Mouse (Mus musculus): ENCODE data around the gene Cx3cr1.

Gene Cx3cr1

DNA sequence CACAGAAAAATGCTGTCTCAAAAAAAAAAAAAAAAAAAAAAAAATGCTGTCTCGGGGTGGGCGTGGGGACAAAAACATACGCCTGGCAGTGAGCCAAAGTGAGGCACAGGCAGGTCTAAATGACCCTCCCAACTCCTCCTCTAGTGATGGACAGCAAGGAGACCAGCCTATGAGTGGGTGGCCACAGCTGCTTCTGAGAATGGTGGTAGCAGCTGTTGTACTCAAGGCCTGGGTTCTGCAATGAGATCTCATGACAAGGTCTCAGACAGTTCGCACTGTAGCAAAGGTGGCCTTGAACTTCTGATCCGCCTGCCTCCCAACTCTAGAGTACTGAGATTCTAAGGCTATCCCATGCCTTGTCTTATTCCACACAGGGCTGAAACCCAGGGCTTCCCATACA lies 128.3 kb downstream of the Cx3cr1 start:
- Histone ChIP-seq H3K9me3 (ENCODE audit: low read length) (no peaks in the 10 kb centered on the region), H3K4me1 (replicated peaks; ENCODE audit: low read depth, low read length) (peaks cover 73% of the 10 kb centered on the region), H3K4me3 (replicated peaks; ENCODE audit: low read length) (no peak overlapping the region), H3K27me3 (ENCODE audit: insufficient read depth, low read length) (peaks cover 6% of the 10 kb centered on the region), H3K36me3 (ENCODE audit: insufficient read depth, low read length) (no peaks in the 10 kb centered on the region)
- TF ChIP-seq CTCF (conservative IDR thresholded peaks at IDR 0.05; ENCODE audit: low read length) (no peak), NANOG (IDR thresholded peaks at IDR 0.05; ENCODE audit: borderline replicate concordance, low read length) (no peak), POU5F1 (IDR thresholded peaks at IDR 0.05; ENCODE audit: borderline replicate concordance, low read length) (no peak)

DNA sequence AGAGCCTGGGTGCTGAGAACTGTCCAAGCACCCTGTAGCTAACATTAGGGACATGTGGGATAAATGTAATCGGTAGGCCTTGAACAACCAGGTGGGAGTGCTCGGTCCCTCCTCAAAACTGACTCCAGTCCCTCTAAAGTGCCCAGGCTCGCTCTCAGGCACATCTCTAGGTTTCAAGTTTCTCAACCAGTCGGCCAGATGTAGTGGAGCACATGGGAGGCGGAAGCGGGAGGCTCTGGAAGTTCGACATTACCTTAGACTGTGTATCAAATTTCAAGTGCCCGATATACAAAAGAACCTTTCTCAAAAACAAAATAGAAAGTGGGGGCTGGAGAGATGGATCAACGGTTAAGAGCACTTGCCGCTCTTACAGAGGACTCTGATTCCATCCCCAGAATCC lies 130.0 kb downstream of the Cx3cr1 start:
- H3K27me3 ChIP-seq (ENCODE audit: insufficient read depth, low read length): peaks cover 6% of the 10 kb centered on the region
- TF ChIP-seq NANOG (IDR thresholded peaks at IDR 0.05; ENCODE audit: borderline replicate concordance, low read length) (no peak), CTCF (conservative IDR thresholded peaks at IDR 0.05; ENCODE audit: low read length) (no peak), POU5F1 (IDR thresholded peaks at IDR 0.05; ENCODE audit: borderline replicate concordance, low read length) (no peak)
- H3K36me3 ChIP-seq (ENCODE audit: insufficient read depth, low read length): peaks cover 4% of the 10 kb centered on the region
- no peak overlapping the region for H3K4me3 ChIP-seq (replicated peaks; ENCODE audit: low read length)
- peaks cover 77% of the 10 kb centered on the region for H3K4me1 ChIP-seq (replicated peaks; ENCODE audit: low read depth, low read length)
- no peaks in the 10 kb centered on the region for H3K9me3 ChIP-seq (ENCODE audit: low read length)

DNA sequence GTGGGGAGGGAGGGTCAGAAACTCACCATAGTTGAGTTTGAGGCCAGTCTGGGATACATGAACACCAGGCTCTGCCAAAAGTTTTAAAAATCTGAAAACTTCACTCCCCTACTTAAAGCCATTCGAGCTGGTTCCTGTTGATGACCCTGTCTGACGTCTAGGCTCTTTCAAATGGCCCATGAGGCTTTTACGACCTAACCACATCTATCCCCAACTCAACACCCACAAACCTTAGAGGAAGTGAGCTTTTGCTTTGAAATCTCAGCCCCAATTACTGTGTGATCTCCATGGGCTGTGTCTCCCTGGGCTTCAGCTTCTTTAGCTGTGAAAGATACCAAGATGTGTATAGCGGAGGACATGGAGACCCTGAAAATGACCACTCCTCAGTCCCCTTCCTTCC lies 131.2 kb downstream of the Cx3cr1 start:
- Histone ChIP-seq H3K9me3 (ENCODE audit: low read length) (no peaks in the 10 kb centered on the region), H3K4me3 (replicated peaks; ENCODE audit: low read length) (no peak overlapping the region), H3K27me3 (ENCODE audit: insufficient read depth, low read length) (peaks cover 6% of the 10 kb centered on the region), H3K36me3 (ENCODE audit: insufficient read depth, low read length) (peaks cover 8% of the 10 kb centered on the region), H3K4me1 (replicated peaks; ENCODE audit: low read depth, low read length) (peaks cover 78% of the 10 kb centered on the region)
- TF ChIP-seq CTCF (conservative IDR thresholded peaks at IDR 0.05; ENCODE audit: low read length) (no peak), NANOG (IDR thresholded peaks at IDR 0.05; ENCODE audit: borderline replicate concordance, low read length) (no peak), POU5F1 (IDR thresholded peaks at IDR 0.05; ENCODE audit: borderline replicate concordance, low read length) (no peak)

- Histone ChIP-seq H3K4me3 (replicated peaks; ENCODE audit: low read length) (peak within 1 kb of the TSS; percentile 89), H3K36me3 (ENCODE audit: insufficient read depth, low read length) (peaks cover 17% of the 10 kb centered on the region), H3K4me1 (replicated peaks; ENCODE audit: low read depth, low read length) (peaks cover 79% of the 10 kb centered on the region), H3K27me3 (ENCODE audit: insufficient read depth, low read length) (peaks cover 6% of the 10 kb centered on the region), H3K9me3 (ENCODE audit: low read length) (no peaks in the 10 kb centered on the region)
- TF ChIP-seq NANOG (IDR thresholded peaks at IDR 0.05; ENCODE audit: borderline replicate concordance, low read length) (no peak), POU5F1 (IDR thresholded peaks at IDR 0.05; ENCODE audit: borderline replicate concordance, low read length) (no peak), CTCF (conservative IDR thresholded peaks at IDR 0.05; ENCODE audit: low read length) (no peak)
Measured at GRCm38 (mm10) chr9:119937005-119937773, 132.5 kb downstream of the Cx3cr1 start, which contains the start of the genes Gorasp1 and Ttc21a. TSS of gene Gorasp1 (minus strand) at chr9:119937565. TSS of gene Ttc21a (plus strand) at chr9:119937606.

DNA sequence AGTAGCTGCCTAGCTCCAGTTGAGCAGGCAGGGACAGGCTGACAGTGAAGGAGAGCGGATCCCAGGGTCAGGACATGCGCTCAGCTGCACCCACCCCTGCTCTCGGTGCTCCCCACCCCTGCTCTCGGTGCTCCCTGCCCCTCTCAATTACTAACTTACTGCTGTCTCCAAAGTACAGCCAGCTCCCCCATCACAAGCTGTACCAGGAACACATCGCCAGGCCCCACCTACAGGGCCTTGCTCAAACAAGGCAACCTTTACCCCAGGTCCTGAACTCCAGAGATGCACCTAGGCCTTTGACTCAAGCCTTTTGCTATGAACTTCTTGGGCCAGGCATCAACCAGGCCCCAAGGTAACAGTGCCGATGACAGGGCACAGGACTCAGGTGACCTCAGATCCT lies 136.0 kb downstream of the Cx3cr1 start:
- no peaks in the 10 kb centered on the region for H3K9me3 ChIP-seq (ENCODE audit: low read length)
- peaks cover 52% of the 10 kb centered on the region for H3K36me3 ChIP-seq (ENCODE audit: insufficient read depth, low read length)
- TF ChIP-seq CTCF (conservative IDR thresholded peaks at IDR 0.05; ENCODE audit: low read length) (no peak), NANOG (IDR thresholded peaks at IDR 0.05; ENCODE audit: borderline replicate concordance, low read length) (no peak), POU5F1 (IDR thresholded peaks at IDR 0.05; ENCODE audit: borderline replicate concordance, low read length) (no peak)
- no peak overlapping the region for H3K4me3 ChIP-seq (replicated peaks; ENCODE audit: low read length)
- H3K27me3 ChIP-seq (ENCODE audit: insufficient read depth, low read length): peaks cover 6% of the 10 kb centered on the region
- peaks cover 52% of the 10 kb centered on the region for H3K4me1 ChIP-seq (replicated peaks; ENCODE audit: low read depth, low read length)

DNA sequence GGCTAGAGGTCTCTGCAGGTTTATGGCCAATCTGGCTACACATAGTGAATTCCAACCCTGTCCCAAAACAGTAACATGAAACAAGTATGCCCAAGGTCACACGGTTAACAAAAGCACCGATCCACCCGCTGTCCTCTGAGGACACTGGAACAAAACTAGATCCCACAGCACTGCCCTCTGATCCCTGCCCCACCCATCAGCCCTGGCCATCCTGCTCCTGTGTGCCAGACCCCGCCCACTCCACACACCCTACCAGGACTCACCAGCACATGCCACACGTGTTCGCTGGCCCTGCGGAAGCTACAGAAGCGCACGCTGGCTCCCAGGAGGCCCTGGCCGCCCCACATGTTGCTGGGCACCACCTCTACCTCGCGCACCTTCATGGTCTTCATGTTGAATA lies 137.3 kb downstream of the Cx3cr1 start:
- Histone ChIP-seq H3K4me1 (replicated peaks; ENCODE audit: low read depth, low read length) (peaks cover 51% of the 10 kb centered on the region), H3K4me3 (replicated peaks; ENCODE audit: low read length) (peak overlapping the region; percentile 29; the same call in 1 of the 2 replicates), H3K27me3 (ENCODE audit: insufficient read depth, low read length) (no peaks in the 10 kb centered on the region), H3K36me3 (ENCODE audit: insufficient read depth, low read length) (peaks cover 65% of the 10 kb centered on the region), H3K9me3 (ENCODE audit: low read length) (no peaks in the 10 kb centered on the region)
- no peak for TF ChIP-seq CTCF (conservative IDR thresholded peaks at IDR 0.05; ENCODE audit: low read length)
- TF ChIP-seq POU5F1 (IDR thresholded peaks at IDR 0.05; ENCODE audit: borderline replicate concordance, low read length): no peak
- TF ChIP-seq NANOG (IDR thresholded peaks at IDR 0.05; ENCODE audit: borderline replicate concordance, low read length): no peak

DNA sequence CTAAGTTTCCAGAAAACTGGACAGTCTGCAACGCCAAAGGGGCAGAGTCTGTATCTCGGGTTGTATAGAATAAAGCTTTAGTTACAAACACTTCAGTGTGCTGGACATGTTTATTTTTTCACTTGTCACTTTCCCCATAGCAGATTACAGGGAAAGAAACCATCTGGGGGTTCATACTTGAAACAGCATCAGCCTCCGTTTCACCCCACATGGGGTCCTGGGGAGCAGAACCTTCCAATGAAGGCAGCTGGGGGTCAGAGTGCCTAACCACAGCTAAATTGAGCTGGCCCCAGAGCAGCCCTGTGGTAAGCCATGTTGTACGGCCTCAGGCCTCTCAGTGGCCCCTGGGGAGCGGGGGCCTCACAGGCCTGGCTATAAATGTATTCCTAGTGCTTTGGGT lies 143.2 kb downstream of the Cx3cr1 start:
- no peak overlapping the region for H3K4me3 ChIP-seq (replicated peaks; ENCODE audit: low read length)
- H3K4me1 ChIP-seq (replicated peaks; ENCODE audit: low read depth, low read length): peaks cover 31% of the 10 kb centered on the region
- H3K9me3 ChIP-seq (ENCODE audit: low read length): no peaks in the 10 kb centered on the region
- H3K36me3 ChIP-seq (ENCODE audit: insufficient read depth, low read length): peaks cover 98% of the 10 kb centered on the region
- no peaks in the 10 kb centered on the region for H3K27me3 ChIP-seq (ENCODE audit: insufficient read depth, low read length)
- TF ChIP-seq POU5F1 (IDR thresholded peaks at IDR 0.05; ENCODE audit: borderline replicate concordance, low read length): no peak
- TF ChIP-seq NANOG (IDR thresholded peaks at IDR 0.05; ENCODE audit: borderline replicate concordance, low read length): no peak
- no peak for TF ChIP-seq CTCF (conservative IDR thresholded peaks at IDR 0.05; ENCODE audit: low read length)

DNA sequence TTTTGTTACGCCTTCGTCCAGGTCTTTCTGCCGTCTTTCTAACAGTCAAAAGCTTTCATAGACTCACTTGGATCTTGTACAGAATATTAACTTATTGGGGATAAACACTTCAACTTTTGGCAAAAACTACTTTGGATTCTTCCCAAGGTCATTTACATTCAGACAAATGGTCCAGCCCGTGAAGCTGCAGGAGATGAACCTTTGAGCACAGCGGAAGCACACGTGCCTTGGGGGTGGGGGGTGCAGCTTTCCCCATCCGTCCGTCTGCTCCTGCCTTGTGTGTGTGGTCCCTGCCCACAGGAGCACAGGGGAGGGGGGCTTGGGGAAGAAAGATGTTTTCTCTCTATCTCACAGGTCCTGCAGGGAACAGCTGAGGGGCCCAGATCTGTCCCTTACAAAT lies 143.9 kb downstream of the Cx3cr1 start:
- peaks cover 98% of the 10 kb centered on the region for H3K36me3 ChIP-seq (ENCODE audit: insufficient read depth, low read length)
- no peak overlapping the region for H3K4me3 ChIP-seq (replicated peaks; ENCODE audit: low read length)
- H3K9me3 ChIP-seq (ENCODE audit: low read length): no peaks in the 10 kb centered on the region
- peaks cover 31% of the 10 kb centered on the region for H3K4me1 ChIP-seq (replicated peaks; ENCODE audit: low read depth, low read length)
- no peaks in the 10 kb centered on the region for H3K27me3 ChIP-seq (ENCODE audit: insufficient read depth, low read length)
- TF ChIP-seq CTCF (conservative IDR thresholded peaks at IDR 0.05; ENCODE audit: low read length) (no peak), NANOG (IDR thresholded peaks at IDR 0.05; ENCODE audit: borderline replicate concordance, low read length) (no peak), POU5F1 (IDR thresholded peaks at IDR 0.05; ENCODE audit: borderline replicate concordance, low read length) (no peak)
